Mouse (Mus musculus) T-cell, adult 2 months (primary cell): ENCODE results near the gene Top2a.

ENCODE experiments used
- DNase-seq: peaks from one replicate; pipeline ENCODE4 v3.0.0; 2022; ENCODE audit warnings: low spot score

Gene Top2a

DNA sequence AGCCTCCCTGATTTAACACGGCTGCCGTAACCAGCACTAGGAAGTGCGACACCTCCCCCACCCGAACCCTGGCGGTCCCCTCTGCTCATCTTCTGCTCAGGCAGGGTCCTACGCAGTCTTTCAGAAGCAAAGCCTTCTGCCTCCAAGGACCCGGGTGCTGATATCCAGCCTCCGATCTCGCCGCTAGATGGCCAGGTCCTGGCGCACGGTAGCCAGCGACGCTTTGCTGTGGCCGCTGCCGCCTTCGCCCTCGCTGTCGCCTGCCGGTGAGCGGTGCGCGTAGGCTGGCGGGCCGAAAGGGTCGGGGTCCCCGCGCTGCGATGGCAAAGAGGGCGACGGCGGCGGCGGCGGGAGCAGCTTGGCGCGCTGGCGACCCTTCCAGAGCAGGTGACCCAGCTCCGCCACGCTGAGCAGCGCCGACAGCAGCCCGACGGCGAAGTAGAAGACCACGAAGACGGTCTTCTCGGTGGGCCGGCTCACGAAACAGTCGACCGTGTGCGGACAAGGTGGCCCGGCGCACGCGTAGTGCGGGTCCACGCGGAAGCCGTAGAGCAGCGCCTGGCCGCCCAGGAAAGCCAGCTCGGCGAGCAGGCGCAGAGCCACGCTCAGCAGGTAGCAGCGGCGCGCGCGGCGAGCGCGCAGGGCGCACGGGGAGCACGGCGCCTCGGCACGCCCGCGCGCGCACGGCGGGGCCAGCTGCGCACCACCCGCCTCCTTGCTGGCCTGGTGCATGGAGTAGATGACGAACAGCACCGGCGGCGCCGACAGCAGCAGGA, 41.8 kb downstream of the Top2a start:
- DNase-seq = peak; percentile 66

DNA sequence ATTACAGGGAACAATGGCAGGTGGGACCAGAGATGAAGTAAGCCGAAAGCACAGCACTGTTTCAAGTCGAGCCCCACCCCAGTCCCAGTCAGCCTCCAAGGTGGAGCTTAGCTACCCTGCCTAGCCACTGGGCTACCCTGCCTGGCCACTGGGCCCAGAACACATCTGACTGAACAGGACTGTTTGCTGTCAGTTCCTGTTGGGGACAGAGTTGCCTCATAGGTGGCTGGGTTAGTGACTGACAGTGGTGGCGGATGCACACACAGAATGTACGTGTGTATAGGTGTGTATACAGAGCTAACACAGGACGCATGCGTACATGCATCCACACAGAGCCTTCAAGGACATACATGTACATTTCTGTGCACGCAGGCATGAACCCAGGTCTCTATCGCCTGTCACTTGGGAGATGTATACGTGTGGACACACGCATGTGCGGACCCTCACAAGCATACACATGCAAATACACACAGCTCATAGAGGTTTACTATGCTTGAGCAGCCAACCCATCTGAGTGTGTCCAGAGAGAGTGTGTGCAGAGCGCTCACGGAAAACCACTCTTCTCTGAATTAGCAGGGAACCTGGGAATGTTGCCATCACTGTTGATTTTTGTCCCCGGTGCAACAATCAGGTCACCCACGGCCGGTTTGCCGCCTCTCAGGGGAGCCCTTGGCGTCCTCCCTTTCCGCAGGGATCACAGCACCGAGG, 42.5 kb downstream of the Top2a start:
- DNase-seq = no peak

- DNase-seq = no peak
These were observed 44.6 kb downstream of the Top2a start for GRCm38 (mm10) chr11:98979356-98979755.

DNA sequence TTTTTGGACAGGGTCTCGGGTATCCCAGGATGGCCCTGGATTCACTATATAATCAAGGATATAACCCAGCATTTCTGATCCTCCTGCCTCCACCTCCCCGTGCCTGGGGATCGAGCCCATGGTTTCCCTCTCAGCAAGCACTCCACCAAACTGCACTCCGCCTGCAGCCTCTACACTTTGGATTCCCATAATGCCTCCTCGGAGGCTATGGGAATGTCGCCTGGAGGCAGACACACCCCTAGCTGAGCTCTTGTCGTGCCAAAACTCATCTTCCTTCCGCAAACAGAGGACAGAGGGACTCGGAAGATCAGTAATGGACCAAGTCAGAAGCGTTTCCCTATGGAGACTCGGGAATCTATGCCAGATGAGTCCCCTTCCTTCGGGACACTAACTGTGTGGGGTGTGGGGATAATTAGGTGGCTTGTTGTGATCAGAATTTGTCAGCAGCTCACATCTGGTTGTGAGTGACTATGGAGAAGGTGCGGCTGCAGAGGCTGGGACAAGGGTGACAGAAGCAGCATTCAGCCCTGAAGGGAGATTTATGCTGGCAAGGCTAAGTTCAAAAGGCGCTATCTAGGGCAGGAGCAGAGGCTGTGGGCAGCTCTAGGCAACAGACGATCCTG, 45.4 kb downstream of the Top2a start:
- no peak for DNase-seq

DNA sequence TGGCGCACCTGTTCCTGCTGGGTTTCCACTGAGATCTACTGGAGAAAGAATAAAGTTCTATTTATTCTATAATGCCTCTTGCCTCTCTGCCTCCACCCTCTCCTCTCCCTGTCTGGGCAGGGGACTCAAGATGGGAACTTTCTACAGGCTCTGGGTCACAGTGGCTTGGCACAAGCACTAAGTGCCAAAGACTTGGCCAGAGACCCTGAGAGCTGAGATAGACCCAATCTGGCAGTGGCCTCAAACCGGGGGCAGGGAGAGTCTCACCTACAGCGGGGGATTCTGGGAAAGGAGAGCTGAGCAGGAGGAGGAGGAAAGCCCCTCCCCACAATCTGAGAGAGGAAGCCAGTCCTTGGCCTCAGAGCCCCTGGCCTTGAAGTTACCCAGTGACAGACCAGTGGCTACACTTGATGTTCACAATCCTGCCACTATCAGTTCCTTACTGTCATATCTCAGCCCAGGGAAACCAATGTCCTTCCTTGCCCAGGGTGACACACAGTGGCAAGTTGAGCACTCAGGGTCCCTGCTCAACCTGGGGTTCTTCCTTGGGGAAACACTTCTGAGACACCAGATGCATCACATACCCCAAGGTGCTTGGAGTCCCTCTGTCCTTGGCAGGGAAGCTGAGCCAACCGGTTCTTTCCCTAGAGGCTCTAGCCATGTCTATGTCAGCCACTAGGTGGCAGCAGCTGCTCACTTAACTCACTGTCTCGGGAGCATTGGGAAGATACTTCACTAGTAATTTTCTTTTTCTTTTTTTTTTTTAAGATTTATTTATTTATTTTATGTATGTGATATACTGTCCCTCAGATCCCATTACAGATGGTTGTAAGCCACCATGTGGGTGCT, 48.9 kb downstream of the Top2a start:
- DNase-seq = peak; percentile 65

DNA sequence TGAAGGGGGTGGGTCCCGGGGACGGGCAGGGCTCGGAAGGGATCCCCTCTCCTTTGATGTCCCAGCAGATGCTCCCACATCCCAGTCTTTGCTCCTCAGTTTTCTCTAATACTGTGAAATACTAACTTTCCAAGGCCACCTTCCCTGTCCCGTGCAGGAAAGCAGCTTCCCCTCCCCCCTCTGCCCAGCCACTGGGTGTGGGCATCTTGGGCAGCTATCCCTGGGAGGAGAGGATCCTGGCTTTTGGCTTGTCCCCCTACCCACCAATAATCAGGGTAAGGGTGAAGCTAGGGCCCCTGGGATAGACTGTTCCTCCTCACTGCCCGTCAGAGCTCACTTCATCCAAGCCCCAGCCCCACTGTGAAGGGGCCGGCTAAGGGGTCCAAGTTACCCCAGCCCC, 49.8 kb downstream of the Top2a start:
- no peak for DNase-seq

GRCm38 (mm10) chr11:98973584-98973983, 50.4 kb downstream of the Top2a start:
- no peak for DNase-seq

GRCm38 (mm10) chr11:98972801-98973360, 51.1 kb downstream of the Top2a start:
- no peak for DNase-seq

- peak; percentile 80 for DNase-seq
These were observed 51.8 kb downstream of the Top2a start for GRCm38 (mm10) chr11:98972215-98972614.

DNA sequence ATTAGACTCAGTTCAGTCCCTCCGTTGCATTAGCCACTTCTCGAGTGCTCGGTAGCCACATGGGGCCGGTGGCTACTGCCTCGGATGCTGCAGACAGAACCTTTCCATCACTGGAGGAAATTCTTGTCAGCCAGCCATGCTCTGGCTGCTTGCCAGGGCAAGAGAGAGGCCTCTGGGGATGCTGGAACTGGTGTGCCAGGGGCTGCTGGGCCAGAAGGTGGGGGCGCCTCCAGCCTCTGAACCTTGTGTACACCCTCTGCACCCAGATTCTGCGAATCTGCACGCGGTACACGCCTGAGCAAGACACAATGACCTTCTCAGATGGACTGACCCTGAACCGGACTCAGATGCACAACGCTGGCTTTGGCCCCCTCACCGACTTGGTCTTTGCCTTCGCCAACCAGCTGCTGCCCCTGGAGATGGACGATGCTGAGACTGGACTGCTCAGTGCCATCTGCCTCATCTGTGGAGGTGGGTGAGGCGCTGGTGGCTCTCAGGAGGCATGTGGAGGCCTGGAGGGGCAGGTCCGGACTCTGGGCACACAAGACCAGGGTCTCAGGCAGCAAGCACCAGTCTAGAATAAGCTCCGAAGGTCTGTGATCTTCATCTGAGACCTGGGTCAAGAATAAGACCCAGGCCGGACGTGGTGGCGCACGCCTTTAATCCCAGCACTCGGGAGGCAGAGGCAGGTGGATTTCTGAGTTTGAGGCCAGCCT, 52.5 kb downstream of the Top2a start:
- no peak for DNase-seq

DNA sequence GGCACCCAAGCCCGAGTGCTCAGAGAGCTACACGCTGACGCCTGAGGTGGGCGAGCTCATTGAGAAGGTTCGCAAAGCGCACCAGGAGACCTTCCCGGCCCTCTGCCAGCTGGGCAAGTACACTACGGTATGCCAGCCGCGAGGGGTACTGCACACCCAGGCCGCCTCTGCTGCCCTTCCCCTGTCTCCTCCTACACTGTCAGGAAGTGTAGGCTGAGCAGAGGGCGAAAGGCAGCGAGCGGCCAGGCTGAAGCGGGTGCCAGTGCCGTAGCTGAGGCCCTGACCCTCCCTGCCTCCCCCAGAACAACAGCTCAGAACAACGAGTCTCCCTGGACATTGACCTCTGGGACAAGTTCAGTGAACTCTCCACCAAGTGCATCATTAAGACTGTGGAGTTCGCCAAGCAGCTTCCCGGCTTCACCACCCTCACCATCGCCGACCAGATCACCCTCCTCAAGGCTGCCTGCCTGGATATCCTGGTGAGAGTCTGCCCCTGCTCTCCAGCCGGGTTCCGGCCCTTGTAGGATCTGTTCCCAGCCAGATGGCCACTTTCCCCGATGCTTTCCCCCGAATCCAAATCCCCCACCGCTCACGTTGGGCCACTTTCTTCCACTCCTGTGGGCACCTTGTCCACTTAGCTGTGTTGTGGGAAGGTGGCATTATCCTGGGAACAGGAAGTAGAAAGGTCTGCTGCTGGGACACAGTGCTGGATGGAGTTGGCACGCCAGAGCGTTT, 53.6 kb downstream of the Top2a start:
- DNase-seq = no peak

DNA sequence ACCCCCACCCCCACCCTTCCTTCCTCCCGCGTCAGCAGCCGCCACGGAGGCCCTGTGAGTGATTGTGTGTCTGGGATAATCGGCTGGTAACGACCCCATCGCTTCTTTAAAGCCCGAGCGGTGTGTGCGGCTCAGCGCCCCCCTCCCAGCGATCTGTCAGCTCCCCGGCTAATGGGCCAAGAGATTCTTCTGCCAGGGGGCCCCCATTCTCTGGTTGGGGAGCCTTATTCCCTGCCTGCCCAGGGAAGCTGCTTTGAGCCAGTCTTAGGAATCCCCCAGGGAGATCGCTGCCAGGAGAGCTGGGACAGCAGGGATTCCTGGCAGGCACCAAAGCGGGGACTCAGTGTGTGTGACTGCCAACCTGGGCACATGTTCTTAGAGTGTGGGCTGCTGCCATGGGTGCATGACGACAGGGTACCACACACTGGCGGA, 54.5 kb downstream of the Top2a start:
- no peak for DNase-seq

DNA sequence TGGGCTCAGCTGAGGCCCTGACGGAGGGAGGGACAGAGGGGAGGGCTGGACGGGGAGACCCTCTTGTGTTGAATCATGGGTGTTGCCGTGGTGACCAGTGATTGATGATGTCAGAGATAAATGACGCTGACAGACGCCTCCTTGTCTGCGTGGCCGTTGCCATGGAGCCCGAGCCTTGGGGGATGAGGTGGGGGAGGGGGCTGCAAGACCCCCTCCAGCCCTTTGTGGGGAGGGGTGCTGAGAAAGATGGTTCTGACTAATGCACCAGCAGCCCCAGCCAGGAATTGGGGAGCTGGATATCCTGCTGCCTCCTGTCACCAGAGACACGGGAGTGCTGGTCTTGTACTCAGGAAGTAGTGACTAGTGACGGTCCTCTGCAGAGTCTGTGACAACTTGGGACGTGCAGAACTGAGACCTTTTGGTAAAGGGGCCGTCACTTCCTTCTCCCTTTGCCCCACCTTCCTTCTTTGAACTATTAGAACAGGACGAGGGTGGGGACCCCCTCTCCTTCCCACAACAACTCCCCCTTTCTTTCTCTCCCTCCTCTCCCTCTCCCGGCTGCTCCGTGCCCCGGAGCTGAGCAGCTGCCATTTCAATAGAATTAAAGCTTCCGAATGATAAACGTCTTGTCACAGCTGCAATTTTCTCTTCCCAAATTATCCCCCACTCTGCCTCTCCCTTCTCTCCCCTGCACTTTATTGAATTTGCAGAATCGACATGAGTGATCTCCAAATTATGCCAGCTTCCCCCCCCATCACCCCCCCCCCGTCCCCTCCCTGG, 55.1 kb downstream of the Top2a start:
- no peak for DNase-seq

DNA sequence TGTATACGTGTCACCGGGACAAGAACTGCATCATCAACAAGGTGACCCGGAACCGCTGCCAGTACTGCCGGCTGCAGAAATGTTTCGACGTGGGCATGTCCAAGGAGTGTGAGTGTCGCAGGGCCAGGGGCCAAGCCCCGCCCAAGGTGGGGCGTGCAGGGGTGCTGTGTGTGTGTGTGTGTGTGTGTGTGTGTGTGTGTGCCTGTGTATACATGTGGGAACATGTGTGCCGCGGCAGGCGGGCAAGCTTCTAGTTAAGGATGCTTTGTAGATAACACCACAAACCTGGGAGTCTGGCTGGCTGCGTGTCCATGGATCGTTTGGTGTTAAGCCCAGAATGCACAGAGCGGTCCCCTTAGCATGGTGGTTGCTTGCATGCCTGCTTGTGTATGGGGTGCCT, 55.9 kb downstream of the Top2a start:
- no peak for DNase-seq

GRCm38 (mm10) chr11:98966499-98967141, 57.4 kb downstream of the Top2a start:
- no peak for DNase-seq

DNA sequence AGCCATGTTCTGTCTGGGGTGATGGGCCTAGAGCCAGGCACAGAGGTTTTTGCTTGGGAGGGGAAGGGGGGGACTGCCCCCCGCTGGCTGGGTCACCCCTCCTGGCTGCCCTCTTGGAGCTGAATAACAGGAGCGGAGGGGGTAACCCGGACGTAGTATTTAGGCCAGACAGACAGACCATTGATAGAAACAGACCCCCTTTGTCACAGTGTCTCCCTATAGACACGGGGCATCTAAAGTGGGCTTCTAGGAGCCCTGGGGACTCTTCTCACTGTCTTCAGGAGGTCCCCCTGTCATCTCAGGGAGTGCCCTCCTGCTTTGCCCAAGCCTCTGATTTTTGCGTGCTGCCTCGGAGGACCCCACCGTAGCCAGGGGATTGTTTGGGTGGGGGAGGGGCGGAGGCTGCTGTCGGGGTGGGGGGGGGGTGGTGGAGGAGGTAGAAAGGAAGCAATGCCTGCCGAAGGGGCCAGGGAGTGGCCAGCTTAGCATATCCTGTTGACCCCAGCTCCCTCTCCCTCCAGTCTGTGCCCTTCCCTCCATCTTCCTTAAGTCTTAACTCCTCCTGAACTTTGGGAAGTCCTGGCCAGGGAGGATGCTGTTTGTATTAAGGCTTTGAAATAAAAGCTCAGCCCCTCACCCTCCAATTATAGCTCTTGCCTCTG, 58.4 kb downstream of the Top2a start:
- no peak for DNase-seq

GRCm38 (mm10) chr11:98964616-98965415, 59.2 kb downstream of the Top2a start:
- DNase-seq = no peak

GRCm38 (mm10) chr11:98964201-98964615, 59.8 kb downstream of the Top2a start:
- DNase-seq = no peak
